Mouse (Mus musculus) MEL (cell line): ENCODE measurements around the gene Rab31. TPM values are rescaled to one million over a fixed set of nuclear protein-coding genes. Genes with fewer than 3 reads are reported as not detected.

ENCODE experiments used
- DNase-seq: peaks from one replicate; pipeline ENCODE4 v3.0.0; 2011; ENCODE audit warnings: low read depth, low spot score
- H3K27ac ChIP-seq: 2 replicates; pipeline ENCODE4 v1.5.1; 2012; ENCODE audit warnings: low read depth, mild to moderate bottlenecking, control low read depth, low read length, moderate library complexity; ENCODE audit not compliant: control insufficient read depth
- H3K27me3 ChIP-seq, 2 experiments: fragments of 150-350 bp in 1 of 2; sonication (generic) in 1 of 2; 2 replicates each; pipeline ENCODE4 v1.6.1; 2012; ENCODE audit warnings: low read length in 2 of 2, mild to moderate bottlenecking in 2 of 2, improper control_type of control experiment in 1 of 2, moderate library complexity in 1 of 2; ENCODE audit not compliant: insufficient read depth in 2 of 2, control insufficient read depth in 1 of 2
- H3K36me3 ChIP-seq, 2 experiments: 2 replicates each; pipeline ENCODE4 v1.6.1; 2012 to 2014; ENCODE audit warnings: low read length in 2 of 2, improper control_type of control experiment in 1 of 2, inconsistent platforms in 1 of 2, mild to moderate bottlenecking in 1 of 2; ENCODE audit not compliant: insufficient read depth in 2 of 2, control insufficient read depth in 1 of 2
- H3K4me1 ChIP-seq, 2 experiments: fragments of 150-350 bp in 1 of 2; sonication (generic) in 1 of 2; 2 replicates each; pipeline ENCODE4 v1.6.1; 2012; ENCODE audit warnings: low read length in 2 of 2, improper control_type of control experiment in 1 of 2, mild to moderate bottlenecking in 1 of 2; ENCODE audit not compliant: insufficient read depth in 2 of 2, control insufficient read depth in 1 of 2
- H3K4me3 ChIP-seq, 2 experiments: fragments of 150-350 bp in 1 of 2; sonication (generic) in 1 of 2; 2 replicates each; pipeline ENCODE4 v1.5.1; 2012; ENCODE audit warnings: low read depth in 2 of 2, low read length in 2 of 2, mild to moderate bottlenecking in 2 of 2, moderate library complexity in 2 of 2, control low read depth in 1 of 2, improper control_type of control experiment in 1 of 2; ENCODE audit not compliant: control insufficient read depth in 1 of 2, insufficient read depth in 1 of 2
- H3K79me2 ChIP-seq: 2 replicates; pipeline ENCODE4 v1.6.1; 2012; ENCODE audit warnings: mild to moderate bottlenecking, low read length, moderate library complexity; ENCODE audit not compliant: control insufficient read depth, poor library complexity, insufficient read depth
- H3K9ac ChIP-seq: 2 replicates; pipeline ENCODE4 v1.6.1; 2012; ENCODE audit warnings: low read depth, mild to moderate bottlenecking, control low read depth, low read length, moderate library complexity; ENCODE audit not compliant: control insufficient read depth, poor library complexity, severe bottlenecking
- H3K9me3 ChIP-seq: fragments of 150-350 bp; sonication (generic); replicated peaks from 2 replicates; pipeline ENCODE4 v1.6.1; 2012; ENCODE audit warnings: mild to moderate bottlenecking, low read length, improper control_type of control experiment, moderate library complexity; ENCODE audit not compliant: insufficient read depth
- CHD1 ChIP-seq: IDR thresholded peaks from 2 replicates; pipeline ENCODE4 v1.6.1; 2012; ENCODE audit warnings: low read depth, mild to moderate bottlenecking, inconsistent platforms, low read length, improper control_type of control experiment
- CTCF ChIP-seq, 3 experiments: IDR thresholded peaks in 2 of 3; conservative IDR thresholded peaks in 1 of 3; 2 replicates each; pipeline ENCODE4 v1.5.1; 2011 to 2012; ENCODE audit warnings: low read length in 3 of 3, low read depth in 2 of 3, mild to moderate bottlenecking in 2 of 3, improper control_type of control experiment in 1 of 3, inconsistent platforms in 1 of 3, mixed read lengths in 1 of 3, moderate library complexity in 1 of 3; ENCODE audit not compliant: control insufficient read depth in 1 of 3, insufficient read depth in 1 of 3, poor library complexity in 1 of 3, severe bottlenecking in 1 of 3
- ELF1 ChIP-seq: IDR thresholded peaks from 2 replicates; pipeline ENCODE4 v1.6.1; 2014; ENCODE audit warnings: low read depth, mild to moderate bottlenecking, inconsistent platforms, low read length, improper control_type of control experiment, moderate library complexity
- EP300 ChIP-seq, 2 experiments: IDR thresholded peaks; 2 replicates each; pipeline ENCODE4 v1.6.1; 2011; ENCODE audit warnings: improper control_type of control experiment in 2 of 2, low read length in 2 of 2, low read depth in 1 of 2, mild to moderate bottlenecking in 1 of 2
- GATA1 ChIP-seq: IDR thresholded peaks from 2 replicates; pipeline ENCODE4 v1.6.1; 2011; ENCODE audit warnings: low read depth, low read length, improper control_type of control experiment
- JUND ChIP-seq: IDR thresholded peaks from 2 replicates; pipeline ENCODE4 v1.6.1; 2011; ENCODE audit warnings: low read depth, mild to moderate bottlenecking, improper control_type of control experiment, low read length
- MAZ ChIP-seq: IDR thresholded peaks from 2 replicates; pipeline ENCODE4 v1.6.1; 2012; ENCODE audit warnings: low read depth, mild to moderate bottlenecking, inconsistent platforms, low read length, improper control_type of control experiment
- MXI1 ChIP-seq: IDR thresholded peaks from 2 replicates; pipeline ENCODE4 v1.6.1; 2011; ENCODE audit warnings: mild to moderate bottlenecking, low read depth, low read length, improper control_type of control experiment
- MYB ChIP-seq: IDR thresholded peaks from 2 replicates; pipeline ENCODE4 v1.6.1; 2011; ENCODE audit warnings: mild to moderate bottlenecking, low read depth, low read length, improper control_type of control experiment
- NELFE ChIP-seq: IDR thresholded peaks from 2 replicates; pipeline ENCODE4 v1.6.1; 2011; ENCODE audit warnings: low read depth, low read length, improper control_type of control experiment
- NRF1 ChIP-seq: IDR thresholded peaks from 2 replicates; pipeline ENCODE4 v1.6.1; 2014; ENCODE audit warnings: low read depth, mild to moderate bottlenecking, inconsistent platforms, low read length, improper control_type of control experiment, moderate library complexity; ENCODE audit not compliant: poor library complexity, insufficient read depth, severe bottlenecking
- POLR2A ChIP-seq, 2 experiments: IDR thresholded peaks; 2 replicates each; pipeline ENCODE4 v1.6.1; 2011 to 2012; ENCODE audit warnings: low read length in 2 of 2, mild to moderate bottlenecking in 2 of 2, control low read depth in 1 of 2, improper control_type of control experiment in 1 of 2, low read depth in 1 of 2, moderate library complexity in 1 of 2; ENCODE audit not compliant: control insufficient read depth in 1 of 2, insufficient read depth in 1 of 2, poor library complexity in 1 of 2
- RAD21 ChIP-seq: IDR thresholded peaks from 2 replicates; pipeline ENCODE4 v1.6.1; 2011; ENCODE audit warnings: mild to moderate bottlenecking, low read depth, low read length, improper control_type of control experiment
- SMC3 ChIP-seq: IDR thresholded peaks from 2 replicates; pipeline ENCODE4 v1.6.1; 2011; ENCODE audit warnings: low read depth, low read length, improper control_type of control experiment
- TAL1 ChIP-seq: IDR thresholded peaks from 2 replicates; pipeline ENCODE4 v1.6.1; 2012; ENCODE audit warnings: mild to moderate bottlenecking, inconsistent platforms, low read length, moderate library complexity, mixed read lengths
- UBTF ChIP-seq: IDR thresholded peaks from 2 replicates; pipeline ENCODE4 v1.6.1; 2012; ENCODE audit warnings: low read depth, mild to moderate bottlenecking, inconsistent platforms, low read length, improper control_type of control experiment, moderate library complexity, borderline replicate concordance; ENCODE audit not compliant: insufficient read depth
- USF1 ChIP-seq: IDR thresholded peaks from 2 replicates; pipeline ENCODE4 v1.6.1; 2014; ENCODE audit warnings: low read depth, mild to moderate bottlenecking, inconsistent platforms, low read length, improper control_type of control experiment, moderate library complexity
- ZNF384 ChIP-seq: IDR thresholded peaks from 2 replicates; pipeline ENCODE4 v1.6.1; 2012; ENCODE audit warnings: low read depth, mild to moderate bottlenecking, inconsistent platforms, low read length, improper control_type of control experiment
- polyA plus RNA-seq, 2 experiments: library from polyadenylated mRNA; stranded (reverse) in 1 of 2; unstranded in 1 of 2; fragments of >175 nt in 1 of 2; fragments of >200 nt in 1 of 2; gene quantifications; 2 replicates each; pipeline versions ENCODE4 v1.2.1 to v1.2.4; 2012; ENCODE audit warnings: low replicate concordance in 2 of 2, low read depth in 1 of 2; ENCODE audit not compliant: insufficient read length in 2 of 2, insufficient read depth in 1 of 2, missing spikeins in 1 of 2
- total RNA-seq: library from RNA; depleted of rRNA; stranded (reverse); fragments of 300-350 nt; gene quantifications from 2 replicates; pipeline ENCODE4 v1.2.3, GENCODE M21; 2012

Rab31 gene
- total and polyA plus RNA-seq, 3 experiments: 23.6 to 25.7 TPM; not detected in 1

- Histone ChIP-seq H3K27me3 (no peaks in the 10 kb centered on the region), H3K9me3 (no peaks in the 10 kb centered on the region), H3K79me2 (0 out of 2 replicates have a peak, but pooled peaks cover 1% of the 10 kb centered on the region), H3K27ac (no peak overlapping the region), H3K4me1 (no peaks in the 10 kb centered on the region), H3K36me3 (no peaks in the 10 kb centered on the region; a peak in 1 of 4 replicates), H3K9ac (no peak overlapping the region), H3K4me3 (no peak overlapping the region)
- no peak for DNase-seq
- TF ChIP-seq ZNF384: no peak
- TF ChIP-seq EP300 (IDR thresholded peaks at IDR 0.05; ENCODE audit: low read depth in 1 of 2, low read length in 2 of 2): no peak
- no peak for TF ChIP-seq MXI1
- no peak for TF ChIP-seq NELFE
These were observed 31.0 kb downstream of the Rab31 start for GRCm38 (mm10) chr17:65741565-65741964.

DNA sequence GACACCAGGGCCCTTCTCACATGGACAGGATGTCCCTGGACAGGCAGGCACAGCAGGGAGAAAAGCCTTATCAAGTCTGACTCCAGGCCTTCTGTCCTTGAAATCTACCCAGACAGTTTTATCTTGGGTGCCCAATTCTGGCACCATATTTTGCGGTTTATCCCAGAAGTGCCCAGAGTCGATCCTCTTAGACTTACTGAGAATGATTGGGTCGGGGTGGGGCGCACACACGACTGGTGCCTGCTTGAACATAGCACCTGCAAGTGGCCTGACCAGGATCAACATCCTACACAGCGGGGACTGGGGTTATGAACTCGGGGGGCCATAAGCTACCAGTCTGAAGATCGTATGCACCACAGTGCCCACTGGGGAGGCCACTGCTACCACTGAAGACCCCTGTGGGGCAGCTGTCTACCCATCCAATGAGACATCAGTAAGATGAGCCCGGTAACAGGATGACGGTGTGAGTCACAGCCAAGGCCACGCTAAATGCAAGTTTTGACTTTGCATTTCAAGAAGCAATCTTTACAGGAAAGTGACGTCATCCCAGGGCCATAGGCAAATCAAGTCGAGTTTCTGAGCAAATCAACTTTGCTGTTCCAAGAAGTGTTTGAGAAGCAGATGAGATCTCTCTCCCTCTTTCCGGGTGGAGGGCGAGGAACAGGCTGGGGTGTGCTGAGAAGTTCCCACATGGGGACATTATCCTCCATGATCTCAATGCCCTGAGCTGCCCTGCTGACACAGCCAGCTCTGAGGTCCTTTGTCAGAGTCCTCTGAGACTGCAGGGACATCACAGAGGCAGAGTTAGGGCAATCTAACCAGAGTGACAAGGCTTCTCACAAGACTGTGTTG is 32.5 kb downstream of the Rab31 start:
- H3K4me3 ChIP-seq: no peak overlapping the region
- H3K9me3 ChIP-seq: no peaks in the 10 kb centered on the region
- H3K27ac ChIP-seq: no peak overlapping the region
- H3K36me3 ChIP-seq: no peaks in the 10 kb centered on the region; a peak in 1 of 4 replicates
- H3K27me3 ChIP-seq: no peaks in the 10 kb centered on the region
- no peak overlapping the region for H3K9ac ChIP-seq
- DNase-seq: no peak
- TF ChIP-seq RAD21: no peak
- no peak for TF ChIP-seq USF1
- no peak for TF ChIP-seq NRF1
- no peak for TF ChIP-seq UBTF
- TF ChIP-seq NELFE: no peak
- TF ChIP-seq ZNF384: no peak
- TF ChIP-seq MXI1: no peak
- TF ChIP-seq POLR2A (IDR thresholded peaks at IDR 0.05; ENCODE audit: control insufficient read depth in 1 of 2, insufficient read depth in 1 of 2, low read depth in 1 of 2, low read length in 2 of 2, poor library complexity in 1 of 2): no peak
- TF ChIP-seq JUND: no peak
- TF ChIP-seq GATA1: no peak
- TF ChIP-seq ELF1: no peak
- no peak for TF ChIP-seq TAL1
- TF ChIP-seq MAZ: no peak
- no peak for TF ChIP-seq EP300 (IDR thresholded peaks at IDR 0.05; ENCODE audit: low read depth in 1 of 2, low read length in 2 of 2)
- TF ChIP-seq MYB: no peak
- no peak for TF ChIP-seq CTCF (IDR thresholded peaks at IDR 0.05 in 2 of 3, conservative IDR thresholded peaks at IDR 0.05 in 1 of 3; ENCODE audit: control insufficient read depth in 1 of 3, insufficient read depth in 1 of 3, low read depth in 2 of 3, low read length in 3 of 3, poor library complexity in 1 of 3, severe bottlenecking in 1 of 3)
- TF ChIP-seq CHD1: no peak
- no peak for TF ChIP-seq SMC3
- H3K79me2 ChIP-seq: no peaks in the 10 kb centered on the region
- H3K4me1 ChIP-seq: no peaks in the 10 kb centered on the region
